Mouse (Mus musculus) spleen, adult 18-20 months (tissue): ENCODE data around the gene Adamts16.

Experiments used
- DNase-seq, 2 experiments: peaks; one replicate each; pipeline ENCODE4 v3.0.0; 2022; ENCODE audit warnings: mixed read lengths in 2 of 2

The Adamts16 gene

GRCm38 (mm10) chr13:70707158-70707854 lies 134.3 kb downstream of the Adamts16 start:
- DNase-seq = no peak

- DNase-seq = no peak
Observed at GRCm38 (mm10) chr13:70702904-70703303, 138.7 kb downstream of the Adamts16 start.

- DNase-seq = no peak
Observed at GRCm38 (mm10) chr13:70698812-70699387, 142.7 kb downstream of the Adamts16 start.

- DNase-seq = no peak
Observed at GRCm38 (mm10) chr13:70689452-70689960, 152.1 kb downstream of the Adamts16 start.

GRCm38 (mm10) chr13:70685825-70686224 lies 155.8 kb downstream of the Adamts16 start:
- no peak for DNase-seq

- no peak for DNase-seq
Observed at GRCm38 (mm10) chr13:70684976-70685609, 156.5 kb downstream of the Adamts16 start.

- no peak for DNase-seq
Observed at GRCm38 (mm10) chr13:70681411-70682183, 160.0 kb downstream of the Adamts16 start.

GRCm38 (mm10) chr13:70680316-70680715 lies 161.3 kb downstream of the Adamts16 start:
- no peak for DNase-seq
